ENCODE assay signal across 13 mouse cellular contexts in genomic region chr6:23647627-23648247, GRCm38 (mm10). TPM values are rescaled to one million over a fixed set of nuclear protein-coding genes. Genes with fewer than 3 reads are reported as not detected.
A peak's percentile ranks its signal among the peaks of the same experiment; 100 is the strongest.
DNase-seq lines count a peak whose midpoint lies in the region; ATAC-seq and TF ChIP-seq lines count a peak whose summit lies in the region.
"Had no signal": no experiment of that assay in that cellular context is flagged by ENCODE, and none has a peak within 500 bp of the region (broad histone marks: within the 10 kb centered on the region; RNA-seq: fewer than 3 reads in every experiment).

No protein-coding gene starts in this region.

- H3K27ac ChIP-seq in hindbrain, embryonic 15.5 days (replicated peaks) = no peak overlapping the region
- H3K27ac ChIP-seq in hindbrain, embryonic 10.5 days = no peak overlapping the region
- H3K27ac ChIP-seq in thymus, adult 2 months (ENCODE audit: control insufficient read depth, insufficient read depth, low read length) = no peak overlapping the region
- H3K27ac ChIP-seq: embryonic facial prominence, embryonic 15.5 days; liver, embryonic 13.5 days had no signal

- no peaks in the 10 kb centered on the region for H3K36me3 ChIP-seq in hindbrain, embryonic 15.5 days
- no peaks in the 10 kb centered on the region for H3K36me3 ChIP-seq in hindbrain, embryonic 10.5 days
- H3K36me3 ChIP-seq in thymus, adult 2 months (ENCODE audit: control insufficient read depth, insufficient read depth, low read length) = no peaks in the 10 kb centered on the region
- H3K36me3 ChIP-seq: embryonic facial prominence, embryonic 15.5 days; liver, embryonic 13.5 days had no signal

- no peak overlapping the region for H3K9ac ChIP-seq in hindbrain, embryonic 15.5 days
- H3K9ac ChIP-seq: embryonic facial prominence, embryonic 15.5 days; liver, embryonic 13.5 days had no signal

- H3K9me3 ChIP-seq in hindbrain, embryonic 15.5 days = no peaks in the 10 kb centered on the region
- no peaks in the 10 kb centered on the region for H3K9me3 ChIP-seq in hindbrain, embryonic 10.5 days
- H3K9me3 ChIP-seq: embryonic facial prominence, embryonic 15.5 days; liver, embryonic 13.5 days had no signal

- H3K27me3 ChIP-seq in hindbrain, embryonic 15.5 days = no peaks in the 10 kb centered on the region
- H3K27me3 ChIP-seq in hindbrain, embryonic 10.5 days (ENCODE audit: insufficient read depth, poor library complexity, severe bottlenecking) = no peaks in the 10 kb centered on the region
- H3K27me3 ChIP-seq in thymus, adult 2 months (ENCODE audit: control insufficient read depth, insufficient read depth, low read length) = no peaks in the 10 kb centered on the region
- H3K27me3 ChIP-seq: embryonic facial prominence, embryonic 15.5 days; liver, embryonic 13.5 days had no signal

- ATAC-seq in hindbrain, embryonic 15.5 days (ENCODE audit: low FRiP score, low read depth) = peak; percentile 61

- no peaks in the 10 kb centered on the region for H3K4me1 ChIP-seq in hindbrain, embryonic 15.5 days (replicated peaks)
- H3K4me1 ChIP-seq in hindbrain, embryonic 10.5 days (replicated peaks) = no peaks in the 10 kb centered on the region
- H3K4me1 ChIP-seq in thymus, adult 2 months (replicated peaks; ENCODE audit: control insufficient read depth, insufficient read depth, low read length) = no peaks in the 10 kb centered on the region
- H3K4me1 ChIP-seq: embryonic facial prominence, embryonic 15.5 days; liver, embryonic 13.5 days had no signal

- no peak for TF ChIP-seq CTCF in thymus, adult 2 months (IDR thresholded peaks at IDR 0.05; ENCODE audit: borderline replicate concordance, control insufficient read depth, extremely low read depth, insufficient read depth, low read length, poor library complexity)

- DNase-seq in hindbrain, embryonic 10.5 days (ENCODE audit: low spot score) = no peak
- peak; percentile 45 for DNase-seq in adrenal gland, postnatal 14 days
- DNase-seq in adrenal gland, postnatal 36 days = peak; percentile 39 to 53
- DNase-seq in kidney, postnatal 25 days = peak; percentile 51 to 73
- DNase-seq in thymus, adult 2 months = no peak
- no peak for DNase-seq in urinary bladder, postnatal 36 days (ENCODE audit: low spot score in 2 of 2)
- no peak for DNase-seq in embryo, embryonic 11 days
- DNase-seq: gastrocnemius, postnatal 25 days; liver, embryonic 13.5 days had no signal

- H3K4me2 ChIP-seq in hindbrain, embryonic 15.5 days = no peak overlapping the region
- H3K4me2 ChIP-seq: embryonic facial prominence, embryonic 15.5 days; liver, embryonic 13.5 days had no signal

- no peak for TF ChIP-seq POLR2A in thymus, adult 2 months (IDR thresholded peaks at IDR 0.05; ENCODE audit: control insufficient read depth, extremely low read depth, insufficient read depth, low read length, poor library complexity)

- no peak overlapping the region for H3K4me3 ChIP-seq in hindbrain, embryonic 15.5 days
- no peak overlapping the region for H3K4me3 ChIP-seq in hindbrain, embryonic 10.5 days
- no peak overlapping the region for H3K4me3 ChIP-seq in thymus, adult 2 months (ENCODE audit: control insufficient read depth, insufficient read depth, low read length)
- H3K4me3 ChIP-seq: embryonic facial prominence, embryonic 15.5 days; liver, embryonic 13.5 days had no signal

- 60% methylated on average over 7 of the region's 7 CpGs for WGBS in hindbrain, embryonic 15.5 days
- WGBS in hindbrain, embryonic 10.5 days = 87% methylated on average over 7 of the region's 7 CpGs
- 78% methylated on average over 7 of the region's 7 CpGs for WGBS in thymus, adult 2 months

RNA-seq across cellular contexts. Expression of gene Rnf133, which starts 2.4 kb away (rescaled TPM):
- polyA plus RNA-seq in hindbrain, embryonic 15.5 days (2015; fragmentation: Nextera tagmentation; extraction: Ambion mirVana) = 0.16 TPM in 1 of 2 replicates, not detected in the other
- polyA plus RNA-seq in hindbrain, embryonic 10.5 days (2016; fragmentation: Nextera tagmentation; extraction: Ambion mirVana) = not detected in 2 replicates
- total RNA-seq in adrenal gland, postnatal 14 days (2021) = not detected in 2 replicates
- total RNA-seq in adrenal gland, postnatal 36 days (2021) = not detected
- not detected in 2 replicates for polyA plus RNA-seq in thymus, adult 2 months (2012; rRNA removed)
- total RNA-seq: gastrocnemius, postnatal 25 days; MEL had no signal
- polyA plus RNA-seq: embryonic facial prominence, embryonic 15.5 days; liver, embryonic 13.5 days; spleen, adult 2 months had no signal

RNA-seq across cellular contexts. Expression of gene Rnf148, which starts 7.2 kb away (rescaled TPM):
- not detected in 2 replicates for polyA plus RNA-seq in hindbrain, embryonic 15.5 days (2015; fragmentation: Nextera tagmentation; extraction: Ambion mirVana)
- 0.12 TPM in 1 of 2 replicates, not detected in the other for polyA plus RNA-seq in hindbrain, embryonic 10.5 days (2016; fragmentation: Nextera tagmentation; extraction: Ambion mirVana)
- total RNA-seq in adrenal gland, postnatal 14 days (2021) = not detected in 2 replicates
- not detected for total RNA-seq in adrenal gland, postnatal 36 days (2021)
- polyA plus RNA-seq in thymus, adult 2 months (2012; rRNA removed) = not detected in 2 replicates
- total RNA-seq: gastrocnemius, postnatal 25 days; MEL had no signal
- polyA plus RNA-seq: embryonic facial prominence, embryonic 15.5 days; liver, embryonic 13.5 days; spleen, adult 2 months had no signal

Comparison
In these comparisons a context has a peak if more than half of its experiments do, and no peak if none do; other contexts are left out.
1. DNase-seq: peak in adrenal gland, postnatal 14 days (single experiment), adrenal gland, postnatal 36 days (2 of 2) and kidney, postnatal 25 days (2 of 2); none in hindbrain, embryonic 10.5 days (single experiment), thymus, adult 2 months (single experiment), urinary bladder, postnatal 36 days (0 of 2) and embryo, embryonic 11 days (single experiment).